Mouse (Mus musculus): ENCODE measurements at regions not wholly inside any gene's neighbourhood (a gene's known extent, or its start where the extent isn't known, plus 50 kb on each side); places are given as distances from the start of the nearest gene placed in this dataset.

DNA sequence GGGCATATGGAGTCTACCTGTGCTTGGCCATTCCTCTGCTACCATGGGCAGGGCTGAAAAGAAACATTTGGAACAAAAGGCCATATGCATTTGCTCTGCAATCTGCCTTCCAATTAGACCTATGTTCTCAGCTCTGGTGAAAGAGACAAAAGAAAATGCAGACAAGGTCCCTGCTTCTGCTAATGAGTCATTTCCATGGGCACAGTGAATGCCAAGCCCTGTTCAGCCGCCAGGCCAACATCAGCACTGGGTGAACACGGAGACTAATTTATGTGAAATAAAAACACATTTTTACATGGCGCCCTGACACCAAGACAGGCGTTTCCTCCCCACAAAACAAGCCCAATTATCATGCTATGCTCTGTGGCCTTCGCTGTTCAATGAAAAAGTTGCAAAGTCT is 419.5 kb upstream of the Kdm8 start:
- Histone ChIP-seq H3K9me3 (no peaks in the 10 kb centered on the region; the same call in 1 of the 2 replicates), H3K27me3 (no peaks in the 10 kb centered on the region), H3K4me2 (no peak overlapping the region), H3K9ac (replicated peaks) (no peak overlapping the region), H3K36me3 (no peaks in the 10 kb centered on the region), H3K4me3 (replicated peaks) (no peak overlapping the region), H3K27ac (no peak overlapping the region), H3K4me1 (replicated peaks) (no peaks in the 10 kb centered on the region)
- no peak for ATAC-seq (ENCODE audit: insufficient number of reproducible peaks, insufficient read depth, low FRiP score, low TSS enrichment, low read depth)
- WGBS, result 77% methylated on average over 5 of the region's 5 CpGs

DNA sequence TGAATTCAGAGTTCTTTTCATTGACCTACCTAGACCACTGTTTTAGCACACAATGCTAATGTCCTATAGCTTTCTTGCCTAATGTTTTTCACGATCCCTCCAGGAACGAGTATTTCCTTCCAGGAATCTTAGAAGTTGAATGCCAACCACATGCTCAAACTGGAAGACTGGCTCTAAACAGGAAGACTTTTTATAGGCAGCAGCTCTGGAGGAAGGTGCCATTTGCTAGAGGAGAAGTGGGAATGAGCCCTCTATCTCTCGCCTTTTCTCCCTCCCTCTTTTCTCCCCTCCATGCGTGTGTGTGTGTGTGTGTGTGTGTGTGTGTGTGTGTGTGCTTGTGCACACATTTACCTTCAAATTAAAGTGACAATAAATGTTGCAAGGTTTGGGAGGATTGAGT is 410.7 kb upstream of the Kdm8 start:
- Histone ChIP-seq H3K4me2 (no peak overlapping the region), H3K4me1 (replicated peaks) (peaks cover 13% of the 10 kb centered on the region), H3K4me3 (replicated peaks) (no peak overlapping the region), H3K27me3 (0 out of 2 replicates have a peak, but pooled peaks cover under 1% of the 10 kb centered on the region), H3K9me3 (no peaks in the 10 kb centered on the region; the same call in 1 of the 2 replicates), H3K36me3 (no peaks in the 10 kb centered on the region), H3K27ac (no peak overlapping the region), H3K9ac (replicated peaks) (no peak overlapping the region)
- 63% methylated on average over 4 of the region's 4 CpGs for WGBS
- ATAC-seq (ENCODE audit: insufficient number of reproducible peaks, insufficient read depth, low FRiP score, low TSS enrichment, low read depth), result no peak

DNA sequence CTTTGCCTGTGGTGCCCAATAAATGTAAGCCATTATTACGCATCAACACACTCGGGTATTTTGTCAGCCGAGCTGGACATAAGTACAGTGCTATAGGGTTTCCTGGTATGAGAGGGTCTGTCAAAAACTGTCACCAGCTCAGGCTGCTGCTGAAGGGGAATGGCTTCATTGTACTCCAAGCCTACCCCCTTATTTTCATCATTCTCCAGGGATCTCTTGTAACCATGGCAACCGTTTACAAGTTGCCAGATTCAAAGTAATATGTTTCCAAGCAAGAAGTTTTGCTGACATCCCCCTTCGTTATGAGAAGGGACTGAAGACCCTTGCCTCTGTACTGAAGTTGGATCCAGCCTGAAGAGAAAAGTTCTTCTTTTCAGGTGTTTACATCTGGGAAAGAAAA is 410.3 kb upstream of the Kdm8 start:
- Histone ChIP-seq H3K4me1 (replicated peaks) (peaks cover 13% of the 10 kb centered on the region), H3K36me3 (no peaks in the 10 kb centered on the region), H3K4me2 (no peak overlapping the region), H3K27me3 (0 out of 2 replicates have a peak, but pooled peaks cover 3% of the 10 kb centered on the region), H3K9ac (replicated peaks) (no peak overlapping the region), H3K4me3 (replicated peaks) (no peak overlapping the region), H3K27ac (no peak overlapping the region), H3K9me3 (no peaks in the 10 kb centered on the region; the same call in 1 of the 2 replicates)
- WGBS, result 80% methylated on average over 5 of the region's 5 CpGs
- ATAC-seq (ENCODE audit: insufficient number of reproducible peaks, insufficient read depth, low FRiP score, low TSS enrichment, low read depth), result no peak

DNA sequence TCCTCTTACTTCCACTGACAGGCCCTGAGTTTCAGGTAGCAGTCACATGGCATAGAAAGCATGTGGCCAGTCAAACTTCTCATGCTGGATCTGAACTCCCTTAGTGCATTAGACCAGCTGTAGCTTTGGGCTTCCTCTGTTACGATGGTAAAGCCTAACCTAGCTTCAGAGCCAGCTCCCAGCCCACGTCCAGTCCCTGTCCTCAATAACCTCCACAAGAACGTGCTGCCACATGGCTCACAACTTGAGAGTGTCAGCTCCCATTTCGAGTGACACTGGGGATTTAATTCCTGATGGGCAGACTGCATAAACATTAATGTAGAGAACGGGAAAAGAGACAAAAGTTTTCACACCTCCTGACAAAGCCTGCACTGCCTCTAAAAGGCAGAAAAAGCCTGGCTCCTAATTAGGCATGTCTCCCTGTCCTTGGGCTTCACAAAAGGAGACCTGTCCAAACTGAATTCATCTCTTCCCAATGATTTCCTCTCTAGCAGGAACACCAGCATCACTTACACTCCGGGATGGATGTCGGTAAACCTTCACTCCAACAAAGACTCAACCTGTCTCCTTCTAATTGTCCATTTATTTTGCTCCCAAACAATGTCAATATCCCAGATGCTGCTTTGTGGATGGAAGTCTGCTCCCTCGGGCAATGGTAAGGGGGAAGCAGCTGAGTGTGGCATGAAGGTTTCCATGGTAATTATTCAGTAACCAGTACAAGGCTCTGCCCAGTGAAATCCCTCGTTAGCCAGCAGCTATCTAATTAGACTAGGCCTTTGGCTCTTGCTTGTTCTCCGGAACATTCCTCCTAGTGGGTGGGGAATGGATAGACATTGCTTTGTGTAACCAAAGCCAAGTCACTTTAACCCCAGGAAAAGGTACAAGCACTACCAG is 408.1 kb upstream of the Kdm8 start:
- no peak for ATAC-seq (ENCODE audit: insufficient number of reproducible peaks, insufficient read depth, low FRiP score, low TSS enrichment, low read depth)
- no peaks in the 10 kb centered on the region for H3K36me3 ChIP-seq
- H3K4me2 ChIP-seq, result no peak overlapping the region
- H3K4me1 ChIP-seq (replicated peaks), result peaks cover 13% of the 10 kb centered on the region
- no peak overlapping the region for H3K9ac ChIP-seq (replicated peaks)
- 63% methylated on average over 10 of the region's 10 CpGs for WGBS
- no peak overlapping the region for H3K27ac ChIP-seq
- no peak overlapping the region for H3K4me3 ChIP-seq (replicated peaks)
- 0 out of 2 replicates have a peak, but pooled peaks cover 3% of the 10 kb centered on the region for H3K9me3 ChIP-seq
- 0 out of 2 replicates have a peak, but pooled peaks cover 3% of the 10 kb centered on the region for H3K27me3 ChIP-seq

DNA sequence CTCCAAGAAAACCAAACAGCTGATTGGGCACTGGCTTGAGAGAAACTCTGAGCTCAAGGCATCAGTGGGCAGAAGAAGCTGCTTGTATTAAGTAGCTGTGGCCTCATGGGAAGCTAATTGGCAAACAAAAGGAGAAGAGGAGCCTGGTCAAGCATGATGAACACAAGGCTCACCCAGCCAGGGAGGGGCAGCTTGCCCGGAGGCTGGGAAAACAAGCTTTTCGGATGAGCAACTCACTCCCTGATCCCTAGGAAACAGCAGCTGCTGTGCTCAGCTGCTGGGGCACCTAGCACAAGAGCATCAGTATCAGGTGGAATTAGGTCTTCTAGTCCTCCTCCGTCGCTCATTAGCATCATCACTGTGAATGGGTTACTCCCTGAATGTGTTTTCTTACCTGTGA is 405.6 kb upstream of the Kdm8 start:
- Histone ChIP-seq H3K27ac (no peak overlapping the region), H3K9ac (replicated peaks) (no peak overlapping the region), H3K36me3 (no peaks in the 10 kb centered on the region), H3K4me2 (no peak overlapping the region), H3K4me3 (replicated peaks) (no peak overlapping the region), H3K4me1 (replicated peaks) (peaks cover 8% of the 10 kb centered on the region), H3K9me3 (0 out of 2 replicates have a peak, but pooled peaks cover 3% of the 10 kb centered on the region), H3K27me3 (0 out of 2 replicates have a peak, but pooled peaks cover 3% of the 10 kb centered on the region)
- 82% methylated on average over 4 of the region's 4 CpGs for WGBS
- ATAC-seq (ENCODE audit: insufficient number of reproducible peaks, insufficient read depth, low FRiP score, low TSS enrichment, low read depth), result no peak

DNA sequence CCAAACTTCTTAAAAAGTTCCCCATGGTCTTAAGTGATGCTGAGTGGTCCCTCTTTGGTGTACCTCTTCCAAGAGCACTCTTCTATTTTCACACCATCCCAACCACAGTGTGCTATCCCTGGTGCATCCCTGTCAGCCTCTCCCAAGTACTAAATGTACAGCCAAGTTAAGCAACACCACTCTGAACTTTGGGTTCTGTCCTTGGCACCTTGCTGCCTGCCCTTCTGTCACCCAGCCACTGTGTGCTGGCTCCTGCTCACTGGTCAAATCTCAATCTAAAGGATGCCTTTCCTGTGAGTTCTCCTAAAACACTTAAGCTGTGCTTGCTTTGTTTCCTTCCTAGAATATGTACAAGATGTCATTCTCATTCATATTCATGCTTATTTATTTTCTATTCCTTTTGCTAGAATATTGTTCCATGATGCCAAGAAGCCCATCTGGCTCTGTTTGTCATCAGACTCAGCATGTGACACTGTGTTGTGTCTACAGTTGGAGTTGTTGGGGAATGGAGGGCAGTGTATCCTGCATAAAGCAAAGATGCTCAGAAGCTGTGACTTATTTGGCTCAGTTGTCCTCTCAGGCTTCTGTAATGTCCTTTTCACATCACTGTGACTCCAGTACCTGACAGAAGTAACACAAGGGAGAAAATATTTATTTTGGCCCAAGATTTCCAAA is 388.4 kb upstream of the Kdm8 start:
- Histone ChIP-seq H3K9me3 (peaks cover 4% of the 10 kb centered on the region; the same call in 1 of the 2 replicates), H3K4me2 (no peak overlapping the region)
- no peak for ATAC-seq (ENCODE audit: insufficient number of reproducible peaks, insufficient read depth, low FRiP score, low TSS enrichment, low read depth)

DNA sequence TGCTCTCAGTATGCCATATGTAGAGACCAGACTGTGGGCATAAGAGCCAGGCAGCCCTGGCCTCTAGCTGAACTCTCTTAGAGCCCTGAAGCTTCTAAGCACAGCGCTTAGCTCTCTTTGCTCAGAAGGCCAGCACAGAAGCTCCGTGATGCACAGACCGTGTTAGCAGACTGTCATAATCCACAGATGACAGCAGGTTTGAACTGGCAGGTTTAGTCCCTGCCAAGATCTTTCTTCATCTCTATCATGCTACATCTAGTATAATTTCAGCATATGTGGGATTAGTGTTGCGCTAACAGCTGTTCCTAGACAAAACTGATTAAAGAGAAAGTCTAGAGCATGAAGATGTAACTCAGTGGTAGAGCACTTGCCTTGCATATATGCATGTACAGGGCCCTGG is 342.0 kb upstream of the Kdm8 start:
- Histone ChIP-seq H3K9ac (replicated peaks) (no peak overlapping the region), H3K4me3 (replicated peaks) (no peak overlapping the region), H3K4me1 (replicated peaks) (no peaks in the 10 kb centered on the region), H3K27me3 (no peaks in the 10 kb centered on the region), H3K9me3 (no peaks in the 10 kb centered on the region), H3K4me2 (no peak overlapping the region), H3K27ac (no peak overlapping the region), H3K36me3 (no peaks in the 10 kb centered on the region)
- ATAC-seq (ENCODE audit: insufficient number of reproducible peaks, insufficient read depth, low FRiP score, low TSS enrichment, low read depth), result no peak
- 94% methylated on average over 4 of the region's 4 CpGs for WGBS

More for the DNA sequence above, 388.4 kb upstream of the Kdm8 start:
- Histone ChIP-seq H3K4me1 (replicated peaks) (no peaks in the 10 kb centered on the region), H3K4me3 (replicated peaks) (no peak overlapping the region), H3K27me3 (no peaks in the 10 kb centered on the region), H3K9ac (replicated peaks) (no peak overlapping the region), H3K27ac (no peak overlapping the region), H3K36me3 (no peaks in the 10 kb centered on the region)

DNA sequence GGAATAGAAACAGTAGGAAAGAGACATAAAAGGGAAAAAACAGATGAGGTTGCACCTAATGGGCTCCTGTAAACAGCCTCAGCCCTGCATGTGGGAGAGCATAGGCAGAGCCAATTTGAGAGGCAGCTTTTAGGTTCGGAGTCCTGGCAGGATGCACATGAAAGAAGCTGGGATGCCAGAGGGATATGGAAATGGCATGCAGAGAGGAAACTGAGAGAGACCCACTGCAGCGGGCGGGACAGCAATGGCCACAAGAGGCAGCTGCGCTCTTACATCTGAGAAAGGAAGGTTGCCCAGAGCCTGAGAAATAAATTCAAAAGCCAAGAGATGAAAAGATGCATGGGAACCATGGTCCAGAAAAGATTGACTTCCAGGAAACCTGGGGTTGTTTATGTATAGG is 340.5 kb upstream of the Kdm8 start:
- Histone ChIP-seq H3K27ac (no peak overlapping the region), H3K36me3 (no peaks in the 10 kb centered on the region), H3K9ac (replicated peaks) (no peak overlapping the region), H3K4me1 (replicated peaks) (no peaks in the 10 kb centered on the region), H3K4me3 (replicated peaks) (no peak overlapping the region), H3K4me2 (no peak overlapping the region), H3K27me3 (no peaks in the 10 kb centered on the region), H3K9me3 (no peaks in the 10 kb centered on the region)
- no peak for ATAC-seq (ENCODE audit: insufficient number of reproducible peaks, insufficient read depth, low FRiP score, low TSS enrichment, low read depth)
- 77% methylated on average over 4 of the region's 4 CpGs for WGBS

DNA sequence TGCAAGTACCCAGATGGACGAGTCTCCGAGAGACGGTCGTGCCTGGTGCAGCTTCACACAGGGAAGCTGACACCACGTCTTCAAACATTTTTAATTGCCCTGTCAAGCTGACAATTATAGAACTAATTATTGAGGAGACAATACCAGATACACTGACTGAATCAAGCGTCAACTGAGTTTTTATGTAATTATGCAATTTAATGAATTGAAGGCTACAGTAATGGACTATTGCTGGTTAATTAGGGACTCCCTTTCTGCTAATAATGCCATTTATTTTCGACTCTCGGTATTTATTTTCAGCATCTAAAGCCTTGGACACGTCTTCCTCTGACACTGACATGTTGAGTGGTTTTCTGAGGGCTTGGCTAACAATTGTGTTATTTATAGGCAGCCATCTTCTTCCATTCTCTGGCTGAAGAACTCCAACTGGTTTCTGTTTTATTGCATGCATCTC is 331.6 kb upstream of the Kdm8 start:
- Histone ChIP-seq H3K9me3 (no peaks in the 10 kb centered on the region), H3K9ac (replicated peaks) (no peak overlapping the region), H3K36me3 (no peaks in the 10 kb centered on the region), H3K27ac (no peak overlapping the region), H3K27me3 (no peaks in the 10 kb centered on the region), H3K4me2 (no peak overlapping the region), H3K4me1 (replicated peaks) (no peaks in the 10 kb centered on the region), H3K4me3 (replicated peaks) (no peak overlapping the region)
- no peak for ATAC-seq (ENCODE audit: insufficient number of reproducible peaks, insufficient read depth, low FRiP score, low TSS enrichment, low read depth)
- 72% methylated on average over 9 of the region's 9 CpGs for WGBS

DNA sequence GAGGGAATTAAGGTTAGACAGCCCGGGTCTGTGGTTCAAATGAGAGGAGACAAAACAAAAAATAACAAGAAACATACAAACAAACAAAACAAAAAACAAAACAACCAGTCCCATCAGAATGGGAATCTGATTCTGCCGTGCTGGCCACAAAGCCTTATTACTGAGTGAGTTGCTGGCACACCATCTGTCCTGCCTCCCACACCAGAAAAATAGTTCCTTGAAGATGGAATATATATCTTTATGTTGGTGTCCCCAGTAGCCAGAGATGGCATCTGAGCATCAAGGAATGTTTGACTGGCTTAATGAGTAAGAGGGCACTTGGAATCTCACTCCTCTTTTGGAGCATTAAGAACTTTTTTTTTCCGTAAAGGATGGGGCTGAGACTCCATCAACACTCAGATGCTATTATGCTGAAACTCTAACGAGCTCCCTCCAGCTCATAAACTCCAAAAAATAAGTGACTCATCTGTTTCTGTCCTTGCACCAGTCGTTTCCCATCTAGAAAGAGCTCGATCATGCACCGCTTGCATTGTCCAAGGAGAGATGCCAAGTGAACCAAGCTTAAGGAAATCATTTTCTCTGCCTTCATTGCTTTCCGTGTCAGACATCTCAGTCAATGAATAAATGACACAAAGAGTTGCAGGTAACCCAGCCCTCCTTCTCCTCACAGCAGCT is 329.0 kb upstream of the Kdm8 start:
- H3K4me1 ChIP-seq (replicated peaks), result no peaks in the 10 kb centered on the region
- no peak overlapping the region for H3K9ac ChIP-seq (replicated peaks)
- no peaks in the 10 kb centered on the region for H3K9me3 ChIP-seq
- no peak overlapping the region for H3K4me3 ChIP-seq (replicated peaks)
- no peaks in the 10 kb centered on the region for H3K36me3 ChIP-seq
- H3K4me2 ChIP-seq, result no peak overlapping the region
- H3K27me3 ChIP-seq, result no peaks in the 10 kb centered on the region
- WGBS, result 75% methylated on average over 8 of the region's 8 CpGs
- no peak overlapping the region for H3K27ac ChIP-seq
- ATAC-seq (ENCODE audit: insufficient number of reproducible peaks, insufficient read depth, low FRiP score, low TSS enrichment, low read depth), result no peak

DNA sequence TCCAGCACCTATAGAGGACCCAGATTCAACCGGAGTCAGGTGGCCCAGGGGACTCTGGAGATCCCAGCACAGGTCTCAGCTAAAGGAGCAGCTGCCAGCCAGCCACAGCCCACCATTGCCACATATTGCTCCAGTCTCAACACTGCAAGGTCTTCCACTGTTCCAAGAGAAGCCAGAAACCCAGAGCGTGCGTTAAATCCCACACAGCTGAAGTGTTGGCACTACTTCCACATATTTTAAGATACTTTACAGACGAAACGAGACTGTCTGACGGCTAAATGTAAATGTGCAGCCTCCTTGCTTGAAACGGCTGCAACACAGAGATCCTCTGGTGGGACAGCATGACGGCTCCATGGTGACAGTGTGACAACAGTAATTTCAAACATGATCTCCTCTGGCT is 327.3 kb upstream of the Kdm8 start:
- no peak for ATAC-seq (ENCODE audit: insufficient number of reproducible peaks, insufficient read depth, low FRiP score, low TSS enrichment, low read depth)
- Histone ChIP-seq H3K4me1 (replicated peaks) (no peaks in the 10 kb centered on the region), H3K4me3 (replicated peaks) (no peak overlapping the region), H3K9ac (replicated peaks) (no peak overlapping the region), H3K27ac (no peak overlapping the region), H3K27me3 (no peaks in the 10 kb centered on the region), H3K9me3 (no peaks in the 10 kb centered on the region), H3K36me3 (no peaks in the 10 kb centered on the region), H3K4me2 (no peak overlapping the region)
- WGBS, result 85% methylated on average over 8 of the region's 8 CpGs
